Mouse (Mus musculus) spleen, postnatal 36 days (tissue): Measurements from ENCODE around the gene Poll.
A peak's percentile ranks its signal among the peaks of the same experiment; 100 is the strongest.

Experiments
- DNase-seq, 2 experiments: peaks; one replicate each; pipeline ENCODE4 v3.0.0; 2022; ENCODE audit warnings: low spot score in 2 of 2, mixed read lengths in 1 of 2

Poll gene

DNA sequence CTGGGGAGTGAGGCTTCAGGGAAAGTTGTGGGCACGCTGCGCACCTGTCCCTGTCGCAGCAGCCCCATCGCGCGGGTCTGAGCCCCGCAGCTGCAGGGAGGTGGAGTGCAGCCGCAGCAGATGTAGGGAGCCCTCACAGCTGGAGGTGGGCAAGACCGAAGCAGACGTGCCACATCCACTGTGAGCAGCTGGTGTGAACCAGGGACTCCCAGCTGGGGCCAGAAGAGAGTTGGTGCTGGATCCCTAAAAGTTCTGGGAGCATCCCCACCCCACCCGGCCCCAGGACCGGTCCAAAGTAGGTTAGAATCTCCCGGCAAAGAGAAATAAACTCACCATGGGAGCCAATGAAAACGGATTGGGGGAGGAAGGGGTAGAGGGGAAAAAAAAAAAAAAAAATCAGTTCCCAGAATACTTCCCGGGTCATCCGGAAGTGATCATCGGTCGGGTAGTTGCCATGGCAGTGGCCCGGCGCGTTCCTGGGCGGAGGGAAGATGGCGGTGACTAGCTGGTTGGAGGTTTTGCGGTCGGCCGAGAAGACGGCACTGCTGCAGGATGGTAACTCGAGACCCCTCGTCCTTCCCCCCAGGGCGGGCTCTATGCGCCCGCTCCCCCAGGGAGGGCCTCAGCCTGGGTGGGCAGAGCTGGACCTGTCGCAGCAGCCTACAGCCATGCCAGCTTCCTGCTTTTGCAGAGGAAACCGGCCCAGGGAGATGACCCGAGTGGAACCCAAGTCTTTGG is at the start of gene Poll, which contains the start of gene Gm17018:
Gene Poll (minus strand): TSS at position 379 of the 738 bp plus-strand sequence.
Gene Gm17018 (plus strand): TSS at position 463 of the 738 bp plus-strand sequence.
- DNase-seq = peak; percentile 81 to 84

DNA sequence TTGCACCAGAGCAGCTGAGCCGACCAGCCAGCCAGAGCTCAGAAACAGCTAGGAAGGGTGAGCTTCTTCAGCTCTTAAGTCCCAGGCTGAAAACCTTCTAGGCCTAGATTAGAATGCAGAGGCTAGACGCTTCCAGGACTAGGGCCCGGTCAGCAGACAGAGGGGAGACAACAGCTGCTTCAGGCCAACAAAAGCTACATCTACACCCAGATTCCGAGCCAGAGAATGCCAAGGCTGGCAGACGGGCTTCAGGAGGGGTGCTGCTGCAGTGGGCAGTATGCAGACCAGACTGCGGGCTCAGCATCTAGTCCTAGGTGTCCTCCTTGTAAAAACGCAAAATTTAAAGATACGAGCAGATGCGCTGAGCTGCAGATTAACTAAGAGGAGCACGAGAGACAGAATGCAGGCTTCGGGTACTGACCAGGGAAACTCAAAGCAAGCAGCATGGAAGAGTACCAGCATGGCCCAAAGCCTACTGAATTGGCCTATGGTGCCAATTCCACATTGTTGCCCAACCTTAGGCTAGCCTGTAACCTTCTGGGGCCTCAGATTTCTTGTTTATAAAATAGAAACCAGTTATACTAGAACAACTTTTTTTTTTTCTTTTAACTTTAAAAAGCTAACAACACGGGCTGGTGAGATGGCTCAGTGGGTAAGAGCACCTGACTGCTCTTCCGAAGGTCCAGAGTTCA is 48.5 kb upstream of the Poll start:
- DNase-seq = no peak

DNA sequence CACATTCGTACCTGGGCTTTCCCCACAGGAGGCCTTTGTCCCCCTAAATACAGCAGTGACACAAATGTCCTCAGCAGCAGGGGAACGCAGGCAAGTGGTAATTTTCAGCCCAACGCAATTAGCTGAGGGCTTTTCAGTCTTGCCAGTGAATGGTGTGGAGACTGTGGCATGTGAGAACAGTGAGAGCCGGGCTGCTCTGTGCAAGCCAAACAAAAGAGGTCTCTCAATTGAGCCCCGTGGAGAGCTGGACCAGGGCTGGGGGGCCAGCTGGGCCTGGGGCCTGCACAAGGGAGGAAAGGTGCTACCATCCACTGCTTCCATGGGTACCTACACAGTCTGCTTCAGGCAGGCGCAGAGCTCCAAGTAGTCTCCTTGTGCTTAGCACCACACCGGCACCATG is 47.1 kb upstream of the Poll start:
- no peak for DNase-seq

DNA sequence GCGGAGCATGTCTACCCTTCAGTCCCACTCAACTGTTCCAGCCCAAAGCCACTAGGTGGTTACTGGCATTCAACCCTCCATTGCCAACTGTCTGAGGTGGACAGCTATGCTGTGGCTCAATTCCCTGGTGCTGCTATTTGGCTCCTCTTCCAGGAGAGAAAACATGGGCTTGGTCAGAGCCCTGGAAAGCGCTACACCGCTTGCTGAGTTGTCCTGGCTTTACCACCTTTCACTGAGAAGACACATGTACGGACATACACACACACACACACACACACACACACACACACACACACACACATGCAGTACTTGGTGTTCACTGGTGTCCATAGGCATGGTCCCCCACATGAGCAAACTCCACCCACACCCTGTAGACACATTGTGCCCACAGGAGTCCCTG is 46.4 kb upstream of the Poll start:
- DNase-seq = no peak

DNA sequence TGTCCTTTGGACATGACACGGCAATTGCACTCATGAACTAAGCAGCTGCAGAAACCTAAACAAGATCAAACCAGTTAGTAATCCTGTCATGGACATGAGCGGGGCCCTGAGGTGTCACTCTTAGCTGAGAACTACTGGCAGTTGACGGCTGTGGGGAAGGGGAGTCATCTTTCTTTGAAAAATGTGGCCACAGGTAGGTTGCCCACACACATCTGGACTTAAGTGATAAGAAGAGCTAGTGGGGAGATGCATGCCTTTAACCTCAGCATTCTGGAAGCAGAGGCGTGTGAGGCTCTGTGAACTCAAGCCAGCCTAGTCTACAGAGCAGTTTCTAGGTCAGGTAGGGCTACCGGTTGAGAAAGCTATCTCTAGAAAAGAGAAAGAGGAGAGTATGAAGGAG is 42.3 kb upstream of the Poll start:
- DNase-seq = no peak

DNA sequence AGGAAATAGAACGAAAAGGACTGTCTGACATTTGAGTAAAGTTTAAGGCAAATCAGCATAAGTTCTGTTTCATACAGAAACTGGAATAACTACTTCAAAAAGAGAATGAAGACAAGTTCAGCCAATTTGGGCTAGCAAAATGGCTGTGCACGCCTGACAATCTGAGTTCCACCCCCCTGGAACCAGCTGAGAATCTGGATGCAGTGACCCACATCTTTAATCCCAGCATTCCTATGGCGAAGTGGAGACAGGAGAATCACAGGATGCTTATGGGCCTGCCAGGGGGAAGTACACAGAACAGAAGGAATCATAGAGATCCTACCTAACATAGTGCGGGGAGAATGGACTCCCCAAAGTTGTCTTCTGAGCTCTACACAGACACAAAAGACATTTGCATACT is 36.8 kb upstream of the Poll start:
- DNase-seq = no peak

DNA sequence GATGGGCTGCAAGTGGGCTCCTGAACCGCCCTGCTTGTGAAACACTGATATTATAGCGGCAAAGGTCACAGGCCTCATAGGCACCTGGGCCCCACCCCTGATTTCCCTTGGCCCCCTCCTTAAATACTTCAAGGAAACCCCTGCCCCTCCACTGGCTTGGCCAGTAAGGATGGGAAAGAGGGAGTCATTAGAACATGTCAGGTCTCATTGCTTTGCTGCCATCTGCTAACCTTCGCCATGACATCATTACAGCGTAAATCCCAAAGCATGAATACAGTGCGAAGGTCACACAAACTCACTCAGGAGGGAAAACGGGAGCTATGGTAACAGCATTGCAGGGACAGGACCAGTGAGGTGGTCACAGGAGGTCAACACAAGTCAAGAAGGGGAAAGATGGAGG is 36.1 kb upstream of the Poll start:
- no peak for DNase-seq

DNA sequence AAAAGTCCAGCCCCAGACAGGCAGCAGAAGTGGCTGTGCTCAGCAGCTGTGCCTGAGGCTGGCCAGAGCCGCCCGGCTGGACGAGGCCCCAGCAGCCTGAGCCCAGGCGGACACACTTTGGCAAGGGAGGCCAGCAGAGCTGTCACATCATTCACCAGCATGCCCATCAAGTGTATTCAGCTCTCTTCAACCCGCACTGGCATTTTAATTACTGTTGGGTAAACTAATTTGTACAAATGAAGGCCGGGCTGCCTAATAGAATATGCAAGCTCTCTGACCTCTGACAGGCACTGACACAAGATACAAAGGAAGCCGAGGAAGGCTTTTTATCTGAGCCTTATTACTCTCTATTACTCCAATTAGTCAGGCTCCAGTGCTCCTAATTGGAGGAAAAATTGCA is 35.7 kb upstream of the Poll start:
- no peak for DNase-seq

DNA sequence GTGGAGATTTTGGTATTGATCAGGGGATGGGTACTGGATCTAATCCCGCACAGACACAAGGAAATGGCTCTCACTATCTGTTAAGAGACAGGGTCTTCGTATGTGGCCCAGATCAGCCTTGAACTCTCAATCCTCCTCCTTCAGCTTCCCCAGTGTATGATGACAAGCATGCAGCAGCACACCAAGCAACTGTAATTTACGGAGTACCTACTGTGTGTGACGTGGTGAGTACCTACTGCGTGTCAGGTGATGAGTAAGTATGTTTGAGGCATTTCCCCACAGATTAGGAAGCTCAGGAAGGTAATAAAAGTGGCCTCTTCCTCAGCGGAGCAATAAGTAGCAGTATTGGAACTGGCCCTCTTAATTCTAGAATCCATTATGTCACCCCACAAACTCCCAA is 35.1 kb upstream of the Poll start:
- DNase-seq = no peak

DNA sequence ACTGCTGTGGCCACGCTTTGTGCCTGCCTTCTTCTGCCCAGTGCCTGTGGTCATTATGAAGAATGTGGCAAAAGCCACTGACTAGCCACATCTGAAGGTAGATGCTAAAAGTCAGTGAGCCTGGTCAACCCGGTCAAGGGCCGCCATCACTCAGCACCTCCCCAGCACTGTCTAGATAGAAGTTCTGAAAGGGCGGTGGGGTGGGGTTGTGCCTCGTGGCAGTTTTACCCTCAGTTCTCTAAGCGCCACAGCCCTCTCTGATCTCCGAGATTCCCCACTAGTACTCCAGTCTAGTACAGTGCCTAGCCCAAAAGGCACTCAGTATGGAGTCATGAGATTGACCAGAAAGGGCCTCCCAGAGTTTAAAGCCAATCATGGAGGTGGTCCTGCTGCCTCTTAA is 33.7 kb upstream of the Poll start:
- no peak for DNase-seq

DNA sequence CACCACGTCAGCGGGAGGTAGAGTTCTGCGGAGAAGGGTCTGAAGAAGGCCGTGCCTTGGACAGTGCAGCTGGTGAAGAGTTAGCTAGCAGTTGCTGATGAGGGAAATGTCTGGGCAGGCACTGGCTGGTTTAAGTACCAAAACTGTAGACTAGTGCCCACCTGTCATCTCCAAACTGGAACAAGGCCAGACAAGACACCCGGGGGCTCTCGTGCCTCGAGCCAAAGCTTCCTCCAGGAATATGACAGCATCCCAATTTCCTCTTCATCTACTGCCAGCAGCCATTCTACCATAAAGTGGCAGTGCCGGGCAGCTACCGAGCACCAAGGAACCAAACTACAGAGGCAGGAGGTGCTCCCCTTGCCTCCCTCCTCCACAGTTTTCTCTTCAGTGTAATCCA is 32.6 kb upstream of the Poll start:
- DNase-seq = no peak

DNA sequence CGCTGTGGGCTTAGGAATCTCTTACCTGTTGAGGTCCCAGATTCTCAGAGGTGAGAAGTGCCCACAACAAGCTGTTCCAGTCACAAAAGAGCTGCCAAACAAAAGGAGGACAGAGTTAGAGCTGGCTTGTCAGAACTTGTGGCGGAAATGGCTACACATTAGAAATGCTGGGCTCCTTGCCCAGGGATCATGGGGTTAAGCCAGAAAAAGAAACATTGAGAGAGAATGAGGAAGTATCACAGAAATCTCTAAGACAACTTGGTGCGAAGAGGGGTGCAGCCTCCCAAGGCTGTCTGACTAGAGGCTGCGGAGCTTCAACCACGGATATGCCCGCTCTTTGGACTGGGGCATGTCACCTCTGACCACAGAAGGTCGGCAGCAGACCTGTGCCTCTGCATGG is 31.4 kb upstream of the Poll start:
- peak; percentile 15 to 32 for DNase-seq

DNA sequence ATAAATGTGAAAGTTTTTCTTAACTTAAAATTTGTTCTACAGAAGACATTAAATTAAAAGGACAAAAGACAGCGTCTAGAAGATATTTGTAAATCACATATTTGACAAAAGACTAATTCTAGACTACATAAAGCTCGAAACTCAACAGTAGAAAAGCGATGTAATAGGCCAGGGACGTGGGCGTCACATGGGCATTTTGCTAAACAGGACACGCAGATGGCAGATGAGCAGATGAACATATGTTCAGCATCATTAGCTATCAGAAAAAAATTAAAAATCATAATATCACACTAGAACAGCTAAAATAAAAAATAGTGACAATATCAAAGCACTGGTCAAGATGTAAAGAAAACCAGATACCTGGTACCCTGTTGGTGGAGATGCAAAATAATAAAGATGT is 29.4 kb upstream of the Poll start:
- DNase-seq = no peak

DNA sequence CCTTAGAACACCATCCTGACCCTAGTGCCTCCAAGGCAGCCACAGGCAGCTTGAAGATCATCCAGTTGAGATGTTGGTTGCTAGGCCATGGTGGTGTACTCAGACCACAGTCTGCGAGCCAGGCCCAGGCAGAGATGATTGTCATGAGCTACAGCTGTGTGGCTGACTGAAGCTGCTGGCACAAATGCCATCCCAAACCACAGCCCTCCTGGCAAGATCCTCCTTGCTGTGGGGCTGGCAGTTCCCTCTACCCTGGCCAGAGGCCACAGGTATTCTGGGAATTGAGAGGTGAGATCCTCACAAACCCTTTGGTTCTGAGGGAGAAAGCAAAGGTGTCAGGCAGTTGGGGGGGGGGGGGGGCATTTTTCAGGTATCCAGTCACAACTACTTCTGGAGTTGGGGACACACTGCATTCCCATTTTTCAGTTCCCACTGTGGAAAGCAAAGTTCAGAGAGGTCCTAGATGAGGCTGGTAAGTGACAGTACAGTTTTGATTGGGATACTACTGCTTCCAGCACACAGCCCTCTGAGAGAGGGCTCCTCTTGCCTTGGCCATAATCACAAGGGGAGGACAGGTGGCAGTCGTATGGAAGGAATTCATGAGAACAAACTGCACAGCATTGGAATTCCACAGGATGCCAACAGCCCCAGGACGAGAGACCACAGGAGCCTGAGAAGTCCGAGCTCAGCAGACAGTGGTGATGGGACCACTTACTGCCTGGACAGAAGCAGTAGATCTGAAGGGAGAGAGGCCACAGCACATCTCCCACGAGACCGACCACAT is 27.4 kb upstream of the Poll start:
- DNase-seq = no peak

DNA sequence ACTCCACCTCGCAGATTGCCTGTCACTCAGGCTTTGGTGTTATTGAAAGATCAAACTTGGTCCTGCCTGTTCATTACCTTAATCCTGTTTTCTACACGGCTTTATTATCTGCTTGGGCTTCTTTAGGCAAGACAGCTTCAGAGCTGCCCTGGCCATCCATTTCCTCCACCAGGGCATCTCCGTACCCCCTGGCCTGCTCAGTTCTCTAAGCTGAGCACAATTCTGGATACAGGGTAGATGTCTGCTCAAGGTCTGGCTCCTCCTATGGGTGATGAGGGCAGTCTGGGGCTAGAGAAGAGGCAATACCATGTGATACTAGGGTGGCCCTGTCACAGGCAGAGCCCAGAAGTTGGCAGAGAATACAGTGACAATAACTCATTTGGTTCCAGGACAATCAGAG is 26.5 kb upstream of the Poll start:
- no peak for DNase-seq

DNA sequence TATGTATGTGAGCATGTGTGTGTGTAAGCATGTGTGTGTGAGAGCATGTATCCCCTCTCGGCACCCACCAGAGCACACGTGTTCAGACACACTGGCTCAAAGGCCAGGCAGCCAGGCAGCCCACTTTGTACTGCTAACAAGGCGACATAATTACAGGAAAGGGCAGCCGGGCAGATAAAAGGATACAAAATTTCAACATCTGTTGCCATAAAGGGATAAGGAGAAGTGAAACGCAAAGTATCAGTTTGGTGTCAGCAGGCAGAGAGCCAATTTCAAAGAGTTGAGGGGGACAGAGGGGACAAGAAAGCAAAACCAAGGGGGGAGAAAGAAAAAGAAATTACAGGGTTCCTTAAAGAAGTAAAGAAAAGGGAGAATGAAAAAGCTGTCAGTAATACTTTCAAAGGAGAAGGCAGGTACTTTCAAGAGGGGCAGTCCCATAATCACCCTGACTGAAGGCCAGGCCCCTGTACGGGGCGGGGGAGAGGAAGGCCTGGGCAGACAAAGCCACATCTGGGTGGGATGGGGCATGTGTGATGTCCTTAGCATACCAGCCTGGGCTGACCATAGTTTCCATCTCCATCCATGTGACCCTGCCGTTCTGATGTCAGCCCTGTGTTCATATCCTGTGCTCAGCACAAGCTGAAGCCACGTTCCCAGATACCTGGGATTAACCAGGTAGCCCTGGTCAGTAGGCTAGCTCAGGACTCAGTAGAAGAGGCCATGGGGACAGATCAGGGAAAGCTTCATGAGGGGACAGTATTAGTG is 24.7 kb upstream of the Poll start:
- DNase-seq = peak in 1 of 2 experiments; percentile 7

DNA sequence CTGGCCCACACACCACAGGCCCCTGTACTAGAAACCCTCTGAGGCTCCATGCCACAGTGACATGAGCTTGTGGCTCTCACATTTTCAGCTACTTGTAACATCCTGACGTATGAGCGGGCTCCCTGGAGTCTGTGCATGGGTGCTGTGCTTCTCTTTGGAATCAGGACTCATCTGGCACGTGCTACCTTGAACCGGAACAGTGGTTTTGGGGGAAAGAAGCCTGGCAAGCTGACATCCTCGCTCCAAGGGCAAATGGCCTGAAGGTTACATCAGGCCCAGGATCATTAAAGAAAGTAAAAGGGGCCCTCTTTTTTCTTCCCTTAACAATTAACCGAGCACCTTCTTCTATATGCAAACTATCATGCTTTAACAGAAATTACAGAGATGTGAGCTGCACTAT is 22.8 kb upstream of the Poll start:
- no peak for DNase-seq

DNA sequence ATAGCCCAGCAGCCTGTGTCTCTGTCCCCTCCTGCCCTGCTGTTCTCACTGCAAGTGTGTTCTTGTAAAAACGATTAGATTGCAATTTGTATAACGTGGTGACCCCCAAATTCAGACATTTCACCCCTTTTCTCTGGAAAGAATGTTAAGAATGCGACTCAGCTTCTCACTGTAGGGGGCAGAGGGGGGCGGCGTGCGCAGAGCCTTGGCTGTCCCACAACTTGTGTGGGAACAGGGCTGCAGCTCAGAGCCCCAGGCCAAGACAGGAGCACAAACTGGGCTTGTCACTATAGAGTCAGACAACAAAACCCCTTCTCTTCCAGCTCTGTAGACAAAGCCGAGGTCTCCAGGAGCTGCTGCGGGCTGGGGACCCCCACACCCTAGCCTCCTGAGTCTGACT is 21.8 kb upstream of the Poll start:
- DNase-seq = no peak

DNA sequence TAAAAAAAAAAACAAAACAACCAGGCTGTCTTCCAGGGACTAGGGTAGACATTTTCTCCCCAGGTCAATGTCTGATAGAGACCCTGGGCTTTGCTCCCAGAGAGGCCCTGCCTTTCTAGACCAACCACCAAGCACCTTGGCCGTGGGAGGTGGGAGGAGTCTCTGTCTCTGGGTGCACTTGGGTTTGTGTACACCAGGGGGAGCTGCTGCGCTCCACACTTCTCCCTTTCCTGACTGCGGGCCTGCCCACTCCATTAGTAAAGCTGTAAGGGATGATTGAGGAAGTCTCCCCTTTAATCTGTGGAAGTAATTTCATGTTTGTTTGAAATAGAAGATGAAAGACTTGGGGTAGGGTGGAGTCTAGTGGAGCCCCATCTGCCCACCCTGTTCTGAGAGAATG is 20.9 kb upstream of the Poll start:
- peak; percentile 23 for DNase-seq

DNA sequence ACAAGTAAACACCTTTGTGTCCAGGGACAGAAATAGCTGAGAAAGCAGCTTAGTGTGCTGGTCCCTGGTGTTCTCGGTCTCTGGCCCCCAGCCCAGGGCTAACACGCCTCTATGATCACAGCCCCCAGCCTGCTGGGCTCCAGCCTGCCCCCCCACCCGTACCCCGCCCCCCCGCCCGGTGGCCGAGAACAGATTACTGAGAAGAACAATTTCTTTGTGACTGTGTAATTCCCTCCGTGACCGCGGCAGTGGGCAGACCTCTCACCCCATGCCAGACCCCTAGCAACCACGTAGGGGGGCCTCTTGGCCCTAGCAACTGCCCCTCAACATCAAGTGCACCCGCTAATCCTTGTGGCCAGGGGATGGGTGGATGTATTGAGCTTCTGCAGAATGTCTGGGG is 19.9 kb upstream of the Poll start:
- DNase-seq = no peak

DNA sequence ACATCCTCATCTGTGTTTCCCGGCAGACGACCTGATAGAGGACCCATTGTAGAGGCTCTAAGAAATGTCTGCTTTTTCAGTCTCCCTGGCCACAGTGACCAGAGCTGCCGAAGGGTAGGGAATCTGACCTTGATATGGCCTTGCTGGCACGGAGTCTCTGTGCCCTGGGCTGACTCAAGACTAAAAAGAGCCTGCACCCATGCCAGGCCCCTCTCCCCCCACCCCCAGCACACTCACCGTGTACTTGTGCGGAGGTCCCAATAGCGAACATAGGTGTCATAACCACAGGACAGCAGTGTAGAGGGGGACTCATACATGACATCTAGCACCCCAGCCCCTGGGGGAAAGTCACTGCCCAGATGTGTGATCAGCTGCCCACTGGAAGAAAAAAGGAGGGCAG is 19.1 kb upstream of the Poll start:
- DNase-seq = no peak

DNA sequence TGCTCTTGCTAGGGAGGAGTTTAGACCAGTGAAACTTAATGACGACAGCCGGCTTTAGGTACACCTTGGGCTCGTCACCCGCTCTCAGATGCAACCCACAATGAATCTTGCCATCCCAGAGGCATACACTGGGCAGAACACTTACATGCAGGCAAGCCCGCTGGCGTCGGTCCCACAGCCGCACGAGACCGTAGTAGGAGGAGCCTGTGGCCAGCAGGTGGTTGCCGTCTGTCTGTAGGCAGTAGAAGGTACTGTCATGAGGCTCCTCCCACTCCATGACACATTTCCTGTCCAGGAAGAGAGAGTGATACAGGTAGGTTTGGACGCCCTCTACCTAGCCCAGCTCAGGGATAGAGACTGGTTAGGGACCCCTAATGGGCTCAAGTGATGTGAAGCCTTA is 18.6 kb upstream of the Poll start:
- no peak for DNase-seq
